Mouse (Mus musculus) thymus, adult 2 months (tissue): ENCODE data around the gene Kbtbd8. TPM values are rescaled to one million over a fixed set of nuclear protein-coding genes. Genes with fewer than 3 reads are reported as not detected.

Source experiments
- DNase-seq: peaks from one replicate; pipeline ENCODE4 v3.0.0; 2021
- H3K27ac ChIP-seq: fragments of 200-500 bp; 2 replicates; pipeline ENCODE4 v1.5.1; 2012; ENCODE audit warnings: low read length, control low read depth; ENCODE audit not compliant: control insufficient read depth, insufficient read depth
- H3K27me3 ChIP-seq: fragments of 200-500 bp; 2 replicates; pipeline ENCODE4 v1.6.1; 2012; ENCODE audit warnings: mild to moderate bottlenecking, low read length, moderate library complexity, mixed read lengths; ENCODE audit not compliant: control insufficient read depth, insufficient read depth
- H3K36me3 ChIP-seq: fragments of 200-500 bp; 2 replicates; pipeline ENCODE4 v1.6.1; 2012; ENCODE audit warnings: mild to moderate bottlenecking, low read length, moderate library complexity; ENCODE audit not compliant: control insufficient read depth, insufficient read depth
- H3K4me1 ChIP-seq: fragments of 200-500 bp; replicated peaks from 2 replicates; pipeline ENCODE4 v1.6.1; 2012; ENCODE audit warnings: low read length; ENCODE audit not compliant: control insufficient read depth, insufficient read depth
- H3K4me3 ChIP-seq: fragments of 200-500 bp; 2 replicates; pipeline ENCODE4 v1.5.1; 2012; ENCODE audit warnings: mild to moderate bottlenecking, low read length, control low read depth, moderate library complexity; ENCODE audit not compliant: control insufficient read depth, insufficient read depth
- CTCF ChIP-seq: fragments of 200-500 bp; IDR thresholded peaks from 2 replicates; pipeline ENCODE4 v1.5.1; 2012; ENCODE audit warnings: mild to moderate bottlenecking, control low read depth, low read length, moderate library complexity, borderline replicate concordance; ENCODE audit not compliant: control insufficient read depth, poor library complexity, insufficient read depth; ENCODE audit errors: extremely low read depth
- POLR2A ChIP-seq: fragments of 200-500 bp; IDR thresholded peaks from 2 replicates; pipeline ENCODE4 v1.6.1; 2012; ENCODE audit warnings: mild to moderate bottlenecking, low read length, control low read depth, moderate library complexity; ENCODE audit not compliant: control insufficient read depth, poor library complexity, insufficient read depth; ENCODE audit errors: extremely low read depth
- WGBS: fragments of 180-500 bp; shearing (Covaris S2); methylation state at CpG from one replicate; pipeline ENCODE4 v1.1.7; 2018; 5-methylcytosine and 5-hydroxymethylcytosine counted together
- polyA plus RNA-seq: library from polyadenylated mRNA; depleted of rRNA; stranded (reverse); fragments of >200 nt; gene quantifications from 2 replicates; pipeline ENCODE4 v1.2.3, GENCODE M21; 2012; rRNA removed

Kbtbd8 gene
- polyA plus RNA-seq, 1 experiment: 2.2 TPM

- 21% methylated on average over 6 of the region's 6 CpGs for WGBS
- Histone ChIP-seq H3K36me3 (no peaks in the 10 kb centered on the region), H3K27ac (no peak overlapping the region), H3K27me3 (no peaks in the 10 kb centered on the region), H3K4me1 (no peaks in the 10 kb centered on the region), H3K4me3 (no peak overlapping the region)
- DNase-seq: no peak
- TF ChIP-seq POLR2A (no peak), CTCF (no peak)
These were observed 52.4 kb downstream of the Kbtbd8 start for GRCm38 (mm10) chr6:95169411-95169810.

- Histone ChIP-seq H3K4me3 (no peak overlapping the region), H3K27ac (no peak overlapping the region), H3K27me3 (no peaks in the 10 kb centered on the region), H3K4me1 (no peaks in the 10 kb centered on the region), H3K36me3 (no peaks in the 10 kb centered on the region)
- WGBS: 89% methylated on average over 9 of the region's 9 CpGs
- TF ChIP-seq CTCF (no peak), POLR2A (no peak)
- no peak for DNase-seq
These were observed 57.5 kb downstream of the Kbtbd8 start for GRCm38 (mm10) chr6:95174311-95175143.

Other genes with a start within 250 kb of the Kbtbd8 start
- gene Gm10234, start 204.9 kb downstream of the Kbtbd8 start, polyA plus RNA-seq: not detected in 2 replicates